Comparison of ENCODE assay signal across 12 mouse cellular contexts in genomic region chr2:26526443-26527257, GRCm38 (mm10). TPM values are rescaled to one million over a fixed set of nuclear protein-coding genes. Genes with fewer than 3 reads are reported as not detected.
DNase-seq lines count a peak whose midpoint lies in the region; ATAC-seq and TF ChIP-seq lines count a peak whose summit lies in the region.
"Had no signal": no experiment of that assay in that cellular context is flagged by ENCODE, and none has a peak within 500 bp of the region (broad histone marks: within the 10 kb centered on the region; RNA-seq: fewer than 3 reads in every experiment).

No protein-coding gene starts in this region.

- H3K36me3 ChIP-seq in embryonic facial prominence, embryonic 14.5 days (ENCODE audit: control insufficient read depth, insufficient read depth, low read length) = no peaks in the 10 kb centered on the region
- no peaks in the 10 kb centered on the region for H3K36me3 ChIP-seq in hindbrain, embryonic 15.5 days
- H3K36me3 ChIP-seq in liver, postnatal 0 days (replicated peaks; ENCODE audit: insufficient read depth, low read length) = no peaks in the 10 kb centered on the region

- WGBS in embryonic facial prominence, embryonic 14.5 days = 41% methylated on average over 11 of the region's 11 CpGs
- WGBS in hindbrain, embryonic 15.5 days = 60% methylated on average over 11 of the region's 11 CpGs
- WGBS in liver, postnatal 0 days (ENCODE audit: insufficient replicate concordance) = 68% methylated on average over 11 of the region's 11 CpGs

- H3K9me3 ChIP-seq in embryonic facial prominence, embryonic 14.5 days (ENCODE audit: control insufficient read depth, low read length) = no peaks in the 10 kb centered on the region
- no peaks in the 10 kb centered on the region for H3K9me3 ChIP-seq in hindbrain, embryonic 15.5 days
- no peaks in the 10 kb centered on the region for H3K9me3 ChIP-seq in liver, postnatal 0 days (ENCODE audit: low read length)

- no peak overlapping the region for H3K4me3 ChIP-seq in embryonic facial prominence, embryonic 14.5 days (ENCODE audit: low read depth, low read length)
- no peak overlapping the region for H3K4me3 ChIP-seq in hindbrain, embryonic 15.5 days
- no peak overlapping the region for H3K4me3 ChIP-seq in liver, postnatal 0 days (ENCODE audit: low read depth, low read length)

- H3K27ac ChIP-seq in embryonic facial prominence, embryonic 14.5 days (replicated peaks; ENCODE audit: low read depth, low read length) = peak overlapping the region; percentile 77
- H3K27ac ChIP-seq in hindbrain, embryonic 15.5 days (replicated peaks) = peak overlapping the region; percentile 55
- H3K27ac ChIP-seq in liver, postnatal 0 days (ENCODE audit: low read depth) = peak overlapping the region; percentile 29; the same call in 1 of the 2 replicates

- peak; percentile 55; the same call in 1 of the 2 replicates for ATAC-seq in embryonic facial prominence, embryonic 14.5 days (ENCODE audit: low read depth)
- no peak for ATAC-seq in hindbrain, embryonic 15.5 days (ENCODE audit: low FRiP score, low read depth)
- ATAC-seq in liver, postnatal 0 days = no peak

- peak; percentile 16 for DNase-seq in kidney, adult 18-20 months
- no peak for DNase-seq in kidney, postnatal 36 days
- DNase-seq in embryonic facial prominence, embryonic 14.5 days (ENCODE audit: low spot score) = no peak
- no peak for DNase-seq in liver, postnatal 0 days
- DNase-seq in retina, postnatal 1 day = no peak
- DNase-seq in layer of hippocampus, adult 9-11 months = no peak
- DNase-seq in adrenal gland, postnatal 36 days = no peak
- DNase-seq: cerebellum, postnatal 25 days; thymus, adult 2 months had no signal

- no peak for TF ChIP-seq CTCF in liver, postnatal 0 days (IDR thresholded peaks at IDR 0.05; ENCODE audit: low read depth)

- no peak for TF ChIP-seq EP300 in liver, postnatal 0 days (IDR thresholded peaks at IDR 0.05; ENCODE audit: low read depth)

- peak overlapping the region; percentile 21; the same call in 1 of the 2 replicates for H3K9ac ChIP-seq in embryonic facial prominence, embryonic 14.5 days (ENCODE audit: low read depth, low read length)
- no peak overlapping the region for H3K9ac ChIP-seq in hindbrain, embryonic 15.5 days
- H3K9ac ChIP-seq in liver, postnatal 0 days (replicated peaks) = no peak overlapping the region

- no peaks in the 10 kb centered on the region for H3K27me3 ChIP-seq in embryonic facial prominence, embryonic 14.5 days (replicated peaks; ENCODE audit: control insufficient read depth, insufficient read depth, low read length)
- H3K27me3 ChIP-seq in hindbrain, embryonic 15.5 days = no peaks in the 10 kb centered on the region
- H3K27me3 ChIP-seq in liver, postnatal 0 days (ENCODE audit: insufficient read depth, low read length) = no peaks in the 10 kb centered on the region

- H3K4me1 ChIP-seq in embryonic facial prominence, embryonic 14.5 days (ENCODE audit: control insufficient read depth, insufficient read depth, low read length) = peaks cover 23% of the 10 kb centered on the region
- 0 out of 2 replicates have a peak, but pooled peaks cover 6% of the 10 kb centered on the region for H3K4me1 ChIP-seq in hindbrain, embryonic 15.5 days (replicated peaks)
- H3K4me1 ChIP-seq in liver, postnatal 0 days (ENCODE audit: insufficient read depth) = peaks cover 8% of the 10 kb centered on the region

- no peak overlapping the region for H3K4me2 ChIP-seq in embryonic facial prominence, embryonic 14.5 days (ENCODE audit: low read depth, low read length)
- no peak overlapping the region for H3K4me2 ChIP-seq in hindbrain, embryonic 15.5 days
- no peak overlapping the region for H3K4me2 ChIP-seq in liver, postnatal 0 days (ENCODE audit: low read depth, low read length)

RNA-seq across cellular contexts. Expression of gene Notch1, which starts 10.2 kb away (rescaled TPM):
- polyA plus RNA-seq in embryonic facial prominence, embryonic 14.5 days (2014; fragmentation: Nextera tagmentation; extraction: Ambion mirVana) = 29.9 and 35.8 TPM in 2 replicates
- 16.3 and 18.2 TPM in 2 replicates for polyA plus RNA-seq in hindbrain, embryonic 15.5 days (2015; fragmentation: Nextera tagmentation; extraction: Ambion mirVana)
- polyA plus RNA-seq in liver, postnatal 0 days (2015; fragmentation: Nextera tagmentation; extraction: Ambion mirVana) = 2.0 and 2.1 TPM in 2 replicates
- 10 to 100 TPM; 17.5 to 25.5 TPM for total RNA-seq in adrenal gland, postnatal 36 days (2021)

RNA-seq across cellular contexts. Expression of gene Egfl7, which starts 53.2 kb away (rescaled TPM):
- polyA plus RNA-seq in embryonic facial prominence, embryonic 14.5 days (2014; fragmentation: Nextera tagmentation; extraction: Ambion mirVana) = 110 and 119 TPM in 2 replicates
- polyA plus RNA-seq in hindbrain, embryonic 15.5 days (2015; fragmentation: Nextera tagmentation; extraction: Ambion mirVana) = 70.7 and 75.3 TPM in 2 replicates
- polyA plus RNA-seq in liver, postnatal 0 days (2015; fragmentation: Nextera tagmentation; extraction: Ambion mirVana) = 49.6 and 53.0 TPM in 2 replicates
- total RNA-seq in adrenal gland, postnatal 36 days (2021) = 100 to 1,000 TPM in 1 of 2 experiments, 10 to 100 TPM in 1; 86.2 to 127 TPM

RNA-seq across cellular contexts. Expression of gene Gm20532, which starts 59.8 kb away (rescaled TPM):
- not detected in 2 replicates for polyA plus RNA-seq in embryonic facial prominence, embryonic 14.5 days (2014; fragmentation: Nextera tagmentation; extraction: Ambion mirVana)
- not detected in 2 replicates for polyA plus RNA-seq in hindbrain, embryonic 15.5 days (2015; fragmentation: Nextera tagmentation; extraction: Ambion mirVana)
- not detected in 2 replicates for polyA plus RNA-seq in liver, postnatal 0 days (2015; fragmentation: Nextera tagmentation; extraction: Ambion mirVana)
- not detected for total RNA-seq in adrenal gland, postnatal 36 days (2021)
- total RNA-seq: gastrocnemius, postnatal 14 days; left cerebral cortex, postnatal 14 days had no signal
- polyA plus RNA-seq: thymus, adult 2 months had no signal
